Mouse (Mus musculus): ENCODE measurements around the gene Kat2b. TPM values are rescaled to one million over a fixed set of nuclear protein-coding genes. Genes with fewer than 3 reads are reported as not detected.

The Kat2b gene
- total and polyA plus RNA-seq, 3 experiments = 6.2 to 7.4 TPM; not detected in 1

- TF ChIP-seq RAD21 (IDR thresholded peaks at IDR 0.05; ENCODE audit: low read depth, low read length) = no peak
- no peak for TF ChIP-seq USF2 (IDR thresholded peaks at IDR 0.05; ENCODE audit: borderline replicate concordance in 1 of 2, insufficient read depth in 1 of 2, low read depth in 1 of 2, low read length in 2 of 2)
- no peak for TF ChIP-seq E2F4 (IDR thresholded peaks at IDR 0.05; ENCODE audit: borderline replicate concordance, low read depth, low read length)
These were observed 29.7 kb downstream of the Kat2b start (continued) for GRCm38 (mm10) chr17:53596314-53596882.

GRCm38 (mm10) chr17:53596941-53597790, 30.5 kb downstream of the Kat2b start:
- Histone ChIP-seq H3K4me3 (ENCODE audit: control insufficient read depth in 1 of 2, insufficient read depth in 1 of 2, low read depth in 2 of 2, low read length in 2 of 2) (no peak overlapping the region), H3K9me3 (replicated peaks; ENCODE audit: insufficient read depth, low read length) (no peaks in the 10 kb centered on the region), H3K36me3 (ENCODE audit: control insufficient read depth in 1 of 2, insufficient read depth in 2 of 2, low read length in 2 of 2) (peaks cover 0 to 44% of the 10 kb centered on the region in 2 experiments; a peak in 2 of 4 replicates), H3K27me3 (ENCODE audit: control insufficient read depth in 1 of 2, insufficient read depth in 2 of 2, low read length in 2 of 2) (no peaks in the 10 kb centered on the region), H3K27ac (ENCODE audit: control insufficient read depth, low read depth, low read length) (peak overlapping the region; percentile 16; the same call in 1 of the 2 replicates), H3K79me2 (ENCODE audit: control insufficient read depth, insufficient read depth, low read length, poor library complexity) (peaks cover 2% of the 10 kb centered on the region), H3K4me1 (ENCODE audit: control insufficient read depth in 1 of 2, insufficient read depth in 2 of 2, low read length in 2 of 2) (peaks cover 23 to 27% of the 10 kb centered on the region in 2 experiments), H3K9ac (ENCODE audit: control insufficient read depth, low read depth, low read length, poor library complexity, severe bottlenecking) (no peak overlapping the region)
- no peak for DNase-seq (ENCODE audit: low read depth, low spot score)
- TF ChIP-seq GATA1 (IDR thresholded peaks at IDR 0.05; ENCODE audit: low read depth, low read length) (no peak), MXI1 (IDR thresholded peaks at IDR 0.05; ENCODE audit: low read depth, low read length) (no peak), NELFE (IDR thresholded peaks at IDR 0.05; ENCODE audit: low read depth, low read length) (no peak), TBP (IDR thresholded peaks at IDR 0.05; ENCODE audit: low read depth, low read length) (no peak), POLR2A (IDR thresholded peaks at IDR 0.05; ENCODE audit: control insufficient read depth in 1 of 2, insufficient read depth in 1 of 2, low read depth in 1 of 2, low read length in 2 of 2, poor library complexity in 1 of 2) (no peak), MAZ (IDR thresholded peaks at IDR 0.05; ENCODE audit: low read depth, low read length) (no peak), CHD2 (IDR thresholded peaks at IDR 0.05; ENCODE audit: low read length) (no peak), TCF12 (IDR thresholded peaks at IDR 0.05; ENCODE audit: low read depth, low read length) (no peak), EP300 (IDR thresholded peaks at IDR 0.05; ENCODE audit: low read depth in 1 of 2, low read length in 2 of 2) (no peak), MAFK (IDR thresholded peaks at IDR 0.05; ENCODE audit: borderline replicate concordance, low read depth, low read length) (no peak), ZKSCAN1 (IDR thresholded peaks at IDR 0.05; ENCODE audit: low read depth, low read length) (no peak), BHLHE40 (IDR thresholded peaks at IDR 0.05; ENCODE audit: borderline replicate concordance, low read depth, low read length) (no peak), POLR2AphosphoS2 (IDR thresholded peaks at IDR 0.05; ENCODE audit: low read length) (no peak), SMC3 (IDR thresholded peaks at IDR 0.05; ENCODE audit: low read depth, low read length) (no peak), HCFC1 (IDR thresholded peaks at IDR 0.05; ENCODE audit: low read depth, low read length) (no peak), MYB (IDR thresholded peaks at IDR 0.05; ENCODE audit: low read depth, low read length) (no peak), CHD1 (IDR thresholded peaks at IDR 0.05; ENCODE audit: low read depth, low read length) (no peak)

Data from MEL (cell line).